Mouse (Mus musculus): ENCODE results near the gene Smim14.

- TF ChIP-seq POLR2A (IDR thresholded peaks at IDR 0.05; ENCODE audit: low read depth, low read length), result no peak
- no peak for TF ChIP-seq CTCF (IDR thresholded peaks at IDR 0.05; ENCODE audit: extremely low read depth, insufficient read depth, insufficient read length, insufficient replicate concordance)
These were observed 1.4 kb downstream of the Smim14 start for GRCm38 (mm10) chr5:65535457-65536067.

All from spleen, adult 2 months (tissue).